Mouse (Mus musculus): ENCODE measurements around the gene Ppp2r5b.

Gene Ppp2r5b

GRCm38 (mm10) chr19:6234337-6235083 is 1.2 kb downstream of the Ppp2r5b start:
- no peak for DNase-seq (ENCODE audit: low spot score)

GRCm38 (mm10) chr19:6233647-6234046 is 2.0 kb downstream of the Ppp2r5b start:
- DNase-seq (ENCODE audit: low spot score), result no peak

GRCm38 (mm10) chr19:6231036-6231435 is 4.6 kb downstream of the Ppp2r5b start:
- DNase-seq (ENCODE audit: low spot score), result no peak

GRCm38 (mm10) chr19:6230411-6230810 is 5.3 kb downstream of the Ppp2r5b start:
- no peak for DNase-seq (ENCODE audit: low spot score)

- DNase-seq (ENCODE audit: low spot score), result no peak
These were observed 7.8 kb downstream of the Ppp2r5b start for GRCm38 (mm10) chr19:6227864-6228263.

- DNase-seq (ENCODE audit: low spot score), result no peak
These were observed 8.9 kb downstream of the Ppp2r5b start for GRCm38 (mm10) chr19:6226763-6227162.

GRCm38 (mm10) chr19:6226135-6226534 is 9.5 kb downstream of the Ppp2r5b start, which contains the start of gene Gpha2:
Gene Gpha2, plus strand, starts transcription at chr19:6226380.
- DNase-seq (ENCODE audit: low spot score), result no peak

- DNase-seq (ENCODE audit: low spot score), result no peak
These were observed 17.1 kb downstream of the Ppp2r5b start for GRCm38 (mm10) chr19:6218606-6219005.

- no peak for DNase-seq (ENCODE audit: low spot score)
These were observed 19.5 kb downstream of the Ppp2r5b start for GRCm38 (mm10) chr19:6216046-6216705.

GRCm38 (mm10) chr19:6206716-6207115 is 29.0 kb downstream of the Ppp2r5b start:
- DNase-seq (ENCODE audit: low spot score), result no peak

GRCm38 (mm10) chr19:6204265-6204664 is 31.4 kb downstream of the Ppp2r5b start:
- no peak for DNase-seq (ENCODE audit: low spot score)

GRCm38 (mm10) chr19:6184131-6184530 is 51.5 kb downstream of the Ppp2r5b start, which contains the start of gene Majin:
Gene Majin, plus strand, starts transcription at chr19:6184388.
- DNase-seq (ENCODE audit: low spot score), result no peak

GRCm38 (mm10) chr19:6182534-6182933 is 53.1 kb downstream of the Ppp2r5b start:
- DNase-seq (ENCODE audit: low spot score), result no peak

- no peak for DNase-seq (ENCODE audit: low spot score)
These were observed 54.0 kb downstream of the Ppp2r5b start for GRCm38 (mm10) chr19:6181629-6182028.

GRCm38 (mm10) chr19:6178775-6179174 is 56.9 kb downstream of the Ppp2r5b start:
- no peak for DNase-seq (ENCODE audit: low spot score)

Measured in T-cell, adult 2 months (primary cell).